Mouse (Mus musculus): Measurements from ENCODE around the gene Cacna1i. TPM values are rescaled to one million over a fixed set of nuclear protein-coding genes. Genes with fewer than 3 reads are reported as not detected.

The Cacna1i gene
- polyA plus RNA-seq, 1 experiment from 2014 or later, result 0.08 TPM

GRCm38 (mm10) chr15:80358798-80359197, 71.8 kb downstream of the Cacna1i start:
- H3K27ac ChIP-seq, result no peak overlapping the region

GRCm38 (mm10) chr15:80361780-80362508, 74.9 kb downstream of the Cacna1i start:
- H3K27ac ChIP-seq, result peak overlapping the region; percentile 7
- 93% methylated on average over 15 of the region's 15 CpGs for WGBS
- H3K27me3 ChIP-seq (ENCODE audit: low read depth, poor library complexity, severe bottlenecking), result peaks cover 17% of the 10 kb centered on the region; the same call in 1 of the 2 replicates
- no peaks in the 10 kb centered on the region for H3K9me3 ChIP-seq (replicated peaks)
- peaks cover 33% of the 10 kb centered on the region for H3K4me1 ChIP-seq
- no peak overlapping the region for H3K4me3 ChIP-seq
- no peak for DNase-seq (ENCODE audit: low spot score)
- H3K36me3 ChIP-seq, result no peaks in the 10 kb centered on the region

More at GRCm38 (mm10) chr15:80358798-80359197, 71.8 kb downstream of the Cacna1i start:
- Histone ChIP-seq H3K4me3 (no peak overlapping the region), H3K9me3 (replicated peaks) (no peaks in the 10 kb centered on the region), H3K4me1 (peaks cover 19% of the 10 kb centered on the region), H3K27me3 (ENCODE audit: low read depth, poor library complexity, severe bottlenecking) (0 out of 2 replicates have a peak, but pooled peaks cover 12% of the 10 kb centered on the region), H3K36me3 (no peaks in the 10 kb centered on the region)
- 94% methylated on average over 19 of the region's 19 CpGs for WGBS
- no peak for DNase-seq (ENCODE audit: low spot score)

DNA sequence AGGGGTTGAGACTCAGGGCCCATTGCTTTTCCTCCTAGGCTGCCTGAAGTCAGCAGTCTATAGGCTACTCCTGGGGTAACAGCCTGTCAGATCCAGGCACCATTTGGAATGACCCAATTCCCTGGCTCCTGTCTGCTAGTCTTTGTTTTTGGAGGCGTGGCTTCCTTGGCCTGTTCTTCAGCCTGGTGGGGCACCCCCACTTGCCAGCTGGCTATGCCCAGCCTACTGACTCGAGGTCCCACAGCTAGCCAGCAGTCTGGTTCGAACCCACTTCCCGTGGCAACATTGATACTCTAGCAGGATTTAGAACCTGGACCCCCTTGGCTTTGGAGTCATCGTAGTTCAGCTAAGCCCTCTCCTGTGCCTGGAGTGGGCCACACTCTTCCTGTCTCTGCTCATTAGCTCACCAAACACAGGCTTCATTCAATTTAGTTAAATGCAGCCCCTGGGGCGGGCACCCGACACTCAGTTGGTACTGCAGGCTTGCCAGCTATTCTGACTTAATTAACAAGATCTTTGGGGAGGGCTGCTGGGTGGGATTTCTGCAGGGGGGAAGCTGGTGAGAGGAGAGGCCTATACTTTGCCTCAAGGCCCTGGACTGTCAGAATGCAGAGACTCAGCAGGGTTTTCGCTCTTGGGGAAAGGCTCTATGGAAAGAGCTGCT, 75.6 kb downstream of the Cacna1i start:
- Histone ChIP-seq H3K4me3 (no peak overlapping the region), H3K9me3 (replicated peaks) (no peaks in the 10 kb centered on the region), H3K36me3 (no peaks in the 10 kb centered on the region), H3K27ac (no peak overlapping the region; the same call in 1 of the 2 replicates), H3K4me1 (peaks cover 38% of the 10 kb centered on the region), H3K27me3 (ENCODE audit: low read depth, poor library complexity, severe bottlenecking) (peaks cover 20% of the 10 kb centered on the region)
- DNase-seq (ENCODE audit: low spot score), result no peak
- WGBS, result 74% methylated on average over 8 of the region's 8 CpGs

DNA sequence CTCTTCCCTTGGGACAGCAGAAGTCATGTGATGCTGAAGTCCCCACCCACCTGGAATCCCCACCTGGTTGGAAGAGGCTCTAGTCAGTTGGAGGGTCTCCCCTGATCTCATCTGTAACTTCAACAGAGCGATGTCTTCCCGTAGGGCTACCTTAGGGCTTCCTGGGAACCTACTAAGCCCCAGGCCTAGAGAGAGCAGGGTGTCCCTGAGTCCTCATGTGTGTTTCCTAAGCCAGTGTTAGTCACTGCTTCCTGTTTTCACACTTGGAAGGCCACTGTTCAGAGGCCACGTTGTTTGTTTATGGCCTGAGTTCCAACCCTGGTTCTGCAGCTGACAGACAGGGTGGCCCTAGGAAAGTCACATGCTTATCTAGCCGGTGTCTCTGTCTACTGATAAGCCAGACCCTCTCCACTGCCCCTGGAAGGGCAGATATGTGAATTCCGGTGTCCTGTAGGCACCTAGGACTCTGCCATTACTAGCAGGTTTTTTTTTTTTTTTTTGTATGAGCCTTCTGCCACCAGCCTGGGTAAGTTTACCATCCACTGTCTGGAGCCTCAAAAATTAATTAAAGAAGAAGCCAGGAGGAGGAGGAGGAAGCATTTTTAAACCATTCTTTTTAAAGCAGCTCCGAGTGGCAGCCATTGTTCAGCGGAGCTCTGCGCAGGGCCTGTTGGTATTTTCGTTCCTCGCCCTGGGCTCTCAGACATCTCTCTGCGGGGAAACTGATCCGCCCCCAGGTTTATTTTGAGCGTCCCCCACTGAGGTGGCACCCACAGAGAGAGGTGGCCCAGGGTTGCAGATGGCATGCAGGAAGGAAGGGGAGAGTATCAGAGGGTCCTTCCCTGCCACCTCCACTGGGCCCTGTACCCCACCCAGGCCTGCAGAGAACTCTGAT, 77.0 kb downstream of the Cacna1i start:
- DNase-seq (ENCODE audit: low spot score), result no peak
- peaks cover 38% of the 10 kb centered on the region for H3K4me1 ChIP-seq
- H3K4me3 ChIP-seq, result no peak overlapping the region
- 74% methylated on average over 13 of the region's 13 CpGs for WGBS
- no peak overlapping the region for H3K27ac ChIP-seq
- peaks cover 24% of the 10 kb centered on the region for H3K27me3 ChIP-seq (ENCODE audit: low read depth, poor library complexity, severe bottlenecking)
- H3K9me3 ChIP-seq (replicated peaks), result no peaks in the 10 kb centered on the region
- H3K36me3 ChIP-seq, result no peaks in the 10 kb centered on the region

DNA sequence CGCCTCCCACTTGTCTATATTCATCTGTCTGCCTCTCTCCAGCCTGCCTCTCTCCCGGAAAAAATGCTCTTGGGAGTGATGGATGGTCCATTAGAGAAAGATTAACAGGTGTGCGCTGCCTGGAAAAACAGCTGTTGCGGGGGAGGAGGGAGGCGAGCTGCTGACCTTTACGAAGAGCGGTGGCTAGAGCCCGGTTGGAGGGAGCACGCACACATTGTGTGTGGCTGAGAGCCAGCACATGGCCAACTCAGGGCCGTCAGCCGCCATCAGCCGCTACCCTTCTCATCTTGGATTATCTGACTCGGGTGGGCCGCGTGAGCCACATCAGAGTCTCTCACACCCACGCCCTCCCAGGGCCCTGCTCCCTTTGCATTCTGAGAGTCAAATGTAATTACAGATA, 79.9 kb downstream of the Cacna1i start:
- Histone ChIP-seq H3K4me1 (peaks cover 36% of the 10 kb centered on the region), H3K27me3 (ENCODE audit: low read depth, poor library complexity, severe bottlenecking) (peaks cover 28% of the 10 kb centered on the region), H3K9me3 (replicated peaks) (no peaks in the 10 kb centered on the region), H3K36me3 (no peaks in the 10 kb centered on the region), H3K27ac (peak overlapping the region; percentile 36; the same call in 1 of the 2 replicates), H3K4me3 (peak overlapping the region; percentile 8; the same call in 1 of the 2 replicates)
- WGBS, result 23% methylated on average over 16 of the region's 16 CpGs
- peak; percentile 71 for DNase-seq (ENCODE audit: low spot score)

DNA sequence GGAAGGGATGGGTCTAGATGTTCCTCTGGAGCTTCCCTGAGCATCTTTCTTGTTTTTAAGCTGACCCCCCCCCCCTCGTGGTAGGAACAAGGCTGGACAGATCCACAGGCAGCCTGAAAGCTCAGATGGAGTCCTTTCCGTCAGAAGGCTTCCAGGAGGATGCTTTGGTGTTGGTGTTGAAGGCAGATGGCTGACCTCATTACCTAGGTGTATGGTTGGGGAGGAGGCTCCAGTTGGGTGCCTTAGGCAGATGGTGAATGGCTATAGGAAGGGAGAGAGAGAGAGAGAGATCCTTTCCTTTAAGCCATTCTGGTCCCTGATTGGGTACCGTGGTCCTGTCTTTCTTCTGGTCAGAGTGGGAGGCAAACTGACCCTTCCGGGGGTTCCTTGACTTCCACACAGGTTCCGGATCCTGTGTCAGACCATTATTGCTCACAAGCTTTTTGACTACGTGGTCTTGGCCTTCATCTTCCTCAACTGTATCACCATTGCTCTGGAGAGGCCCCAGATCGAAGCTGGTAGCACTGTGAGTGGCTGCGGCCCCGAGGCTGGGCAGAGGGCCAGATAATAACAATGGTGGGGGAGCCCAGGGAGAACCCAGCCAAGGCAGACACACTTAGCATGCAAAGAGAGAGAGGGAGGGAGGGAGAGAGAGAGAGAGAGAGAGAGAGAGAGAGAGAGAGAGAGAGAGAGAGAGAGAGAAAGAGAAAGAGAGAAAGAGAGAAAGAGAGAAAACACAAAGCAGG, 86.4 kb downstream of the Cacna1i start:
- H3K4me3 ChIP-seq, result no peak overlapping the region
- H3K9me3 ChIP-seq (replicated peaks), result no peaks in the 10 kb centered on the region
- no peak for DNase-seq (ENCODE audit: low spot score)
- WGBS, result 86% methylated on average over 9 of the region's 9 CpGs
- H3K27me3 ChIP-seq (ENCODE audit: low read depth, poor library complexity, severe bottlenecking), result 0 out of 2 replicates have a peak, but pooled peaks cover 4% of the 10 kb centered on the region
- no peak overlapping the region for H3K27ac ChIP-seq
- H3K36me3 ChIP-seq, result no peaks in the 10 kb centered on the region
- no peaks in the 10 kb centered on the region for H3K4me1 ChIP-seq

GRCm38 (mm10) chr15:80374854-80375253, 87.8 kb downstream of the Cacna1i start:
- no peaks in the 10 kb centered on the region for H3K4me1 ChIP-seq
- H3K9me3 ChIP-seq (replicated peaks), result no peaks in the 10 kb centered on the region
- no peak for DNase-seq (ENCODE audit: low spot score)
- 77% methylated on average over 5 of the region's 5 CpGs for WGBS
- H3K27ac ChIP-seq, result no peak overlapping the region
- H3K27me3 ChIP-seq (ENCODE audit: low read depth, poor library complexity, severe bottlenecking), result no peaks in the 10 kb centered on the region
- no peaks in the 10 kb centered on the region for H3K36me3 ChIP-seq
- H3K4me3 ChIP-seq, result no peak overlapping the region

DNA sequence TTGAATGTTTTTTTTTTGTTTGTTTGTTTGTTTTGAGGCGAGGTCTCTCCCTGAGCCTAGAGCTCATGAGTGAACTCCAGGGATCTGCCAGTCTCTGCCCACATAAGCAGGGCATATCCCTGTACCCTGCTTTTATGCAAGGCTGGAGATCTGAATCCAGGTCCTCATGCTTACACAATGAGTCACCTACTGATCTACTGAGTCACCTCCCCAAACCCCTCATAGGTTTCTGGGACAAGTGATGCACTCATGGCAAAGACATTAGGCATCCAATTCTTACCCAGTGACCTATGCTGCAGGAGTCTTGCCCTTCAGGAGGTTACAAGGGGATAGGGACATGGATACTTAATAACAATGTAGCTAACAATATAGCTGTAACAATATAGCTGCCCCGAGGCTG, 100.1 kb downstream of the Cacna1i start:
- WGBS, result 92% methylated on average over 2 of the region's 2 CpGs
- no peak overlapping the region for H3K27ac ChIP-seq
- H3K27me3 ChIP-seq (ENCODE audit: low read depth, poor library complexity, severe bottlenecking), result no peaks in the 10 kb centered on the region
- no peaks in the 10 kb centered on the region for H3K36me3 ChIP-seq
- H3K4me1 ChIP-seq, result 0 out of 2 replicates have a peak, but pooled peaks cover 2% of the 10 kb centered on the region
- no peaks in the 10 kb centered on the region for H3K9me3 ChIP-seq (replicated peaks)
- DNase-seq (ENCODE audit: low spot score), result no peak
- H3K4me3 ChIP-seq, result no peak overlapping the region

DNA sequence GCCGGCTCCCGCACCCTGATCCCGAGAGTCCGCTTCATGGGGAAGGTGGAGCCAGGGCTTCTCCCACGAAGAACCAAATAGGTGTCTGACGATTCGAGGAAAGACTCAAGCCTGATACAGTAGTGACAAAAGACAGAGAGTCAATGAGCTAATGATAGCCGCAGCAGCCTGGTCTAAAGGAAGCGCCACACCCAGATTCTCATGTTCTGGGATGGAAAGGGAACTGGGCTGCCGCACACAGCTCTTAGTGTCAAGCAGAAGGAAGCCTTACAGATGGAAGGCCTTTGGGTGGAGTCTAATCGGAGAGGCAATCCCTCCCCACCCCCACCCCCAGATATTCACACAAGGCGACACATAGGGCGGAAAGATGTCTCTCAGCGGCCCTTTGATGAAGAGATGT, 104.8 kb downstream of the Cacna1i start:
- H3K27me3 ChIP-seq (ENCODE audit: low read depth, poor library complexity, severe bottlenecking), result no peaks in the 10 kb centered on the region
- no peak overlapping the region for H3K4me3 ChIP-seq
- H3K4me1 ChIP-seq, result peaks cover 8% of the 10 kb centered on the region; the same call in 1 of the 2 replicates
- no peak overlapping the region for H3K27ac ChIP-seq
- no peak for DNase-seq (ENCODE audit: low spot score)
- no peaks in the 10 kb centered on the region for H3K36me3 ChIP-seq
- 85% methylated on average over 14 of the region's 14 CpGs for WGBS
- no peaks in the 10 kb centered on the region for H3K9me3 ChIP-seq (replicated peaks)

- Histone ChIP-seq H3K4me1 (peaks cover 8% of the 10 kb centered on the region; the same call in 1 of the 2 replicates), H3K9me3 (replicated peaks) (no peaks in the 10 kb centered on the region), H3K36me3 (no peaks in the 10 kb centered on the region), H3K27ac (peak overlapping the region; percentile 16; the same call in 1 of the 2 replicates), H3K27me3 (ENCODE audit: low read depth, poor library complexity, severe bottlenecking) (no peaks in the 10 kb centered on the region), H3K4me3 (no peak overlapping the region)
- WGBS, result 69% methylated on average over 22 of the region's 22 CpGs
- no peak for DNase-seq (ENCODE audit: low spot score)
Observed at GRCm38 (mm10) chr15:80395035-80395434, 108.0 kb downstream of the Cacna1i start.

GRCm38 (mm10) chr15:80399451-80399850, 112.4 kb downstream of the Cacna1i start:
- no peaks in the 10 kb centered on the region for H3K9me3 ChIP-seq (replicated peaks)
- H3K36me3 ChIP-seq, result no peaks in the 10 kb centered on the region
- H3K27ac ChIP-seq, result no peak overlapping the region
- no peak for DNase-seq (ENCODE audit: low spot score)
- no peaks in the 10 kb centered on the region for H3K27me3 ChIP-seq (ENCODE audit: low read depth, poor library complexity, severe bottlenecking)
- WGBS, result 74% methylated on average over 1 of the region's 1 CpGs
- H3K4me1 ChIP-seq, result peaks cover 8% of the 10 kb centered on the region; the same call in 1 of the 2 replicates
- H3K4me3 ChIP-seq, result no peak overlapping the region

DNA sequence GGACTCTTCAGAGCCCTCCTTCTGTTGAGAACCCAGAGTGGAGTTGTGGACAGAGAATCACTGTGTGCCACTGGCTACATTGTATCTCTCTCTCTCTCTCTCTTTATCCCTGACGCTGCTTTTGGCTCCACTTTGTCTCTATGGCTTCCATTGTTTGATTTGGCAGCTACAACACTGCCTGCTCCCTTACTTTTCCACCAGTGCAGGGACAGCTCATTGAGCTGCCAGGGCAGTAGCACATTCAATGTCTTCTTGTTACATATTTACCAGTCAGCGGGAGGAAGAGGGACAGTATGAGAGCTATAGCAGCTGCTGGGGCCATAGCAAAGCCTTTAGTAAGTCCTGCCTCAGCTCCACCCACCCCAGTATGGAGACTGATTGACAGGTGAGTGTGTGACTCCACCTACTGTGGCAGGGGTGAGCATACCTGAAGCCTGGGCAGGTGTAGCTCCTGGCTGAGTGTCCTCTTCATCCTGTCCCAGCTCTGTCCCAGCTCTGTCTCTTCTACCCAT, 114.4 kb downstream of the Cacna1i start:
- no peaks in the 10 kb centered on the region for H3K36me3 ChIP-seq
- DNase-seq (ENCODE audit: low spot score), result no peak
- H3K4me1 ChIP-seq, result no peaks in the 10 kb centered on the region
- H3K27ac ChIP-seq, result no peak overlapping the region
- H3K4me3 ChIP-seq, result no peak overlapping the region
- no peaks in the 10 kb centered on the region for H3K9me3 ChIP-seq (replicated peaks)
- H3K27me3 ChIP-seq (ENCODE audit: low read depth, poor library complexity, severe bottlenecking), result no peaks in the 10 kb centered on the region
- WGBS, result 72% methylated on average over 2 of the region's 2 CpGs
